Comparison of ENCODE assay signal across 20 mouse cellular contexts in the genomic region with DNA sequence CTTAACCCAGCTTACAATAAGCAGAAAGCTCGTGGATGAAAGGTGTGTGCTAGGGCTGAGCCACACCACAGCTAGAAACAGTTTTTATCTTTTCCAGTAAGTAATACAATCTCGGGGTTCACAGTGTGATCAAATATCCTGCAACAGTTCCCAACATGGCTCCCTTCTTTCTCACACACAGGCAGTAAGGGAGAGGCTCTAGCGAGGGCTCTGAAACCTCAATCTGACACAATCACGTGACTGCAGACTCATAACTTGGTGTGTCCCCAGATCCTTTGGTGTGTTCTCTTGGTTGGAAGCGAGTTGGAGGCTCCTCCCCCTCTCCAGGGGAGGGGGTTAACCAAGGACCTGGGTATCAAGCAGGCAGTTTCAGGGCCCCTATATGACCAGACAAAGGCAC. TPM values are rescaled to one million over a fixed set of nuclear protein-coding genes. Genes with fewer than 3 reads are reported as not detected.
"Had no signal": no experiment of that assay in that cellular context is flagged by ENCODE, and none has a peak within 500 bp of the region (broad histone marks: within the 10 kb centered on the region; RNA-seq: fewer than 3 reads in every experiment).

No protein-coding gene starts in this region.

- H3K9me3 ChIP-seq: neural tube, embryonic 15.5 days; stomach, embryonic 15.5 days had no signal

- DNase-seq: retina, postnatal 1 day; right cerebral cortex, adult 18-20 months; right cerebral cortex, postnatal 14 days; right cerebral cortex, postnatal 25 days; right cerebral cortex, postnatal 4 days; spleen, adult 18-20 months; thymus, adult 18-20 months; thymus, adult 2 months; thymus, postnatal 14 days; thymus, postnatal 25 days; thymus, postnatal 36 days; thymus, postnatal 4 days had no signal

- H3K9ac ChIP-seq: neural tube, embryonic 15.5 days; stomach, embryonic 15.5 days had no signal

- H3K4me1 ChIP-seq: neural tube, embryonic 15.5 days; stomach, embryonic 15.5 days had no signal

- H3K27ac ChIP-seq: neural tube, embryonic 15.5 days; stomach, embryonic 15.5 days; stomach, postnatal 0 days had no signal

- H3K4me2 ChIP-seq: neural tube, embryonic 15.5 days; stomach, embryonic 15.5 days had no signal

- H3K27me3 ChIP-seq: neural tube, embryonic 15.5 days; stomach, embryonic 15.5 days had no signal

- H3K4me3 ChIP-seq: neural tube, embryonic 15.5 days; stomach, embryonic 15.5 days had no signal

- H3K36me3 ChIP-seq: neural tube, embryonic 15.5 days; stomach, embryonic 15.5 days had no signal

RNA-seq across cellular contexts. Expression of gene Otog, which starts 35.4 kb away (rescaled TPM):
- total RNA-seq: neutrophil, adult 5-6 weeks had no signal
- polyA plus RNA-seq: neural tube, embryonic 14.5 days; spleen, adult 2 months; stomach, embryonic 14.5 days; stomach, postnatal 0 days; urinary bladder, adult 2 months had no signal

RNA-seq across cellular contexts. Expression of gene Ush1c, which starts 37.9 kb away (rescaled TPM):
- polyA plus RNA-seq: spleen, adult 2 months; urinary bladder, adult 2 months had no signal
